Mouse (Mus musculus): ENCODE measurements around the gene Rpl5. TPM values are rescaled to one million over a fixed set of nuclear protein-coding genes. Genes with fewer than 3 reads are reported as not detected.
A peak's percentile ranks its signal among the peaks of the same experiment; 100 is the strongest.

Gene Rpl5
- polyA plus RNA-seq (2012; ENCODE audit: insufficient read depth, insufficient read length, low replicate concordance, missing spikeins), result not detected in 2 replicates

GRCm38 (mm10) chr5:107900206-107901013, at the start of gene Rpl5:
Gene Rpl5, plus strand, starts transcription at chr5:107900502.
- peak; percentile 89 for TF ChIP-seq CTCF (IDR thresholded peaks at IDR 0.05; ENCODE audit: insufficient read depth, low read depth, low read length)
- TF ChIP-seq POLR2A (IDR thresholded peaks at IDR 0.05; ENCODE audit: insufficient read depth, low read depth, low read length), result peak; percentile 86
- no peaks in the 10 kb centered on the region for H3K4me1 ChIP-seq (ENCODE audit: control insufficient read depth, insufficient read depth, low read length)
- peak within 1 kb of the TSS; percentile 83 for H3K4me3 ChIP-seq (ENCODE audit: insufficient read depth, low read depth, low read length)
- no peak within 1 kb of the TSS; the same call in 1 of the 2 replicates for H3K27ac ChIP-seq (ENCODE audit: insufficient read depth, low read depth, low read length)
- 3% methylated on average over 66 of the region's 66 CpGs for WGBS

- no peak for TF ChIP-seq CTCF (IDR thresholded peaks at IDR 0.05; ENCODE audit: insufficient read depth, low read depth, low read length)
- TF ChIP-seq POLR2A (IDR thresholded peaks at IDR 0.05; ENCODE audit: insufficient read depth, low read depth, low read length), result no peak
- Histone ChIP-seq H3K27ac (ENCODE audit: insufficient read depth, low read depth, low read length) (no peak overlapping the region), H3K4me3 (ENCODE audit: insufficient read depth, low read depth, low read length) (no peak overlapping the region)
Observed at GRCm38 (mm10) chr5:107853807-107854206, 46.5 kb upstream of the Rpl5 start.

DNA sequence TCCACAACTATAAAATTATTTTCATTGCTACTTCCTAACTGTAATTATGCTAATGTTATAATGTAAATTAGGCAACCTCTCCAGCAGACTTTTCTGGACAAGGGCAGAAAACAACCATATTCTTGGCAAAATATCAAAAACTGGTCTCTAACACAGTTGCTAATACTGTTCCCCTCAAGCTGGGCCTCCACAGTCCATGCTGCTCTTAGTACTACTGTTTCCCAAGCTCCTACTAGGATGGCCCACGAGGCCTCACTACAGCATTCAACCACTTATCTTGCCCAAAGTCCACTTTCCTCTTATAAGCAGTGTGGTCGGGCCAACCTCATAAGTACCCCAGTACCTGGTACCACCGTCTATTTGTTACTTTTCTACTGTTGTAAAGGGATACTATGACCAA, 45.7 kb upstream of the Rpl5 start:
- Histone ChIP-seq H3K27ac (ENCODE audit: insufficient read depth, low read depth, low read length) (no peak overlapping the region), H3K4me1 (ENCODE audit: control insufficient read depth, insufficient read depth, low read length) (peaks cover 3% of the 10 kb centered on the region; the same call in 1 of the 2 replicates), H3K4me3 (ENCODE audit: insufficient read depth, low read depth, low read length) (no peak overlapping the region)
- WGBS, result 81% methylated on average over 3 of the region's 3 CpGs
- TF ChIP-seq CTCF (IDR thresholded peaks at IDR 0.05; ENCODE audit: insufficient read depth, low read depth, low read length) (no peak), POLR2A (IDR thresholded peaks at IDR 0.05; ENCODE audit: insufficient read depth, low read depth, low read length) (no peak)

More at GRCm38 (mm10) chr5:107853807-107854206, 46.5 kb upstream of the Rpl5 start:
- WGBS, result 43% methylated on average over 6 of the region's 6 CpGs
- H3K4me1 ChIP-seq (ENCODE audit: control insufficient read depth, insufficient read depth, low read length), result peaks cover 3% of the 10 kb centered on the region; the same call in 1 of the 2 replicates

GRCm38 (mm10) chr5:107855546-107855945, 44.8 kb upstream of the Rpl5 start:
- Histone ChIP-seq H3K4me3 (ENCODE audit: insufficient read depth, low read depth, low read length) (no peak overlapping the region), H3K27ac (ENCODE audit: insufficient read depth, low read depth, low read length) (no peak overlapping the region), H3K4me1 (ENCODE audit: control insufficient read depth, insufficient read depth, low read length) (peaks cover 3% of the 10 kb centered on the region; the same call in 1 of the 2 replicates)
- TF ChIP-seq CTCF (IDR thresholded peaks at IDR 0.05; ENCODE audit: insufficient read depth, low read depth, low read length), result no peak
- no peak for TF ChIP-seq POLR2A (IDR thresholded peaks at IDR 0.05; ENCODE audit: insufficient read depth, low read depth, low read length)
- 95% methylated on average over 2 of the region's 2 CpGs for WGBS

- 0 out of 2 replicates have a peak, but pooled peaks cover 2% of the 10 kb centered on the region for H3K4me1 ChIP-seq (ENCODE audit: control insufficient read depth, insufficient read depth, low read length)
- H3K27ac ChIP-seq (ENCODE audit: insufficient read depth, low read depth, low read length), result no peak overlapping the region
- 52% methylated on average over 2 of the region's 2 CpGs for WGBS
- no peak overlapping the region for H3K4me3 ChIP-seq (ENCODE audit: insufficient read depth, low read depth, low read length)
- TF ChIP-seq CTCF (IDR thresholded peaks at IDR 0.05; ENCODE audit: insufficient read depth, low read depth, low read length) (no peak), POLR2A (IDR thresholded peaks at IDR 0.05; ENCODE audit: insufficient read depth, low read depth, low read length) (no peak)
Observed at GRCm38 (mm10) chr5:107858963-107859362, 41.3 kb upstream of the Rpl5 start.

DNA sequence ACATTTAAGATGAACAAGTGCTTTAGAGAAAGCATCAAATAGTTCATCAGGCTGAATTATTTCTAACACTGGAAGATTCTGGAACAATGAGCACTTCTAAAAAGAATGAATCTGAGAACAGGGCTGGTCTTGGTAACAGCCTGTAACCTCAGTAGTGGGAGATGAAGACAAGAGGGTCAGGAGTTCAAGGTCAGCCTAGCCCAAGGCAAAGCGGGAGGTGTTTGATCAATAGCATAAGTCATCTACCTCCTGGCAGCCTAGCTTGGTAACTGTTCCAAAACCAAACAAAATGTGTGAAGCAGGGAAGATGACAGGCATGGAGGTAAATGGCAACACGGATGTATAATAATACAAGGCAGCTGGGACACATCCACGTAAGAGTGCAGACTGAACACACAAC, 36.3 kb upstream of the Rpl5 start:
- Histone ChIP-seq H3K4me1 (ENCODE audit: control insufficient read depth, insufficient read depth, low read length) (0 out of 2 replicates have a peak, but pooled peaks cover 2% of the 10 kb centered on the region), H3K27ac (ENCODE audit: insufficient read depth, low read depth, low read length) (no peak overlapping the region), H3K4me3 (ENCODE audit: insufficient read depth, low read depth, low read length) (no peak overlapping the region)
- TF ChIP-seq POLR2A (IDR thresholded peaks at IDR 0.05; ENCODE audit: insufficient read depth, low read depth, low read length) (no peak), CTCF (IDR thresholded peaks at IDR 0.05; ENCODE audit: insufficient read depth, low read depth, low read length) (no peak)
- 87% methylated on average over 3 of the region's 3 CpGs for WGBS

- Histone ChIP-seq H3K27ac (ENCODE audit: insufficient read depth, low read depth, low read length) (no peak overlapping the region), H3K4me1 (ENCODE audit: control insufficient read depth, insufficient read depth, low read length) (0 out of 2 replicates have a peak, but pooled peaks cover under 1% of the 10 kb centered on the region), H3K4me3 (ENCODE audit: insufficient read depth, low read depth, low read length) (no peak overlapping the region)
- TF ChIP-seq CTCF (IDR thresholded peaks at IDR 0.05; ENCODE audit: insufficient read depth, low read depth, low read length) (no peak), POLR2A (IDR thresholded peaks at IDR 0.05; ENCODE audit: insufficient read depth, low read depth, low read length) (no peak)
- WGBS, result 65% methylated on average over 2 of the region's 2 CpGs
Observed at GRCm38 (mm10) chr5:107866127-107867126, 33.9 kb upstream of the Rpl5 start.
